Mouse (Mus musculus) brain, embryonic 14.5 days (tissue): ENCODE data around the gene Egfl7.

Experiments
- CTCF ChIP-seq: fragments of 200-500 bp; IDR thresholded peaks from 2 replicates; pipeline ENCODE4 v1.5.1; 2012; ENCODE audit warnings: inconsistent platforms, mild to moderate bottlenecking, moderate library complexity, borderline replicate concordance; ENCODE audit not compliant: insufficient read depth, insufficient read length; ENCODE audit errors: extremely low read depth
- POLR2A ChIP-seq: fragments of 200-500 bp; IDR thresholded peaks from 2 replicates; pipeline ENCODE4 v1.6.1; 2012; ENCODE audit warnings: mild to moderate bottlenecking, inconsistent platforms, borderline replicate concordance; ENCODE audit not compliant: poor library complexity, insufficient read depth, insufficient read length, severe bottlenecking; ENCODE audit errors: extremely low read depth

DNA sequence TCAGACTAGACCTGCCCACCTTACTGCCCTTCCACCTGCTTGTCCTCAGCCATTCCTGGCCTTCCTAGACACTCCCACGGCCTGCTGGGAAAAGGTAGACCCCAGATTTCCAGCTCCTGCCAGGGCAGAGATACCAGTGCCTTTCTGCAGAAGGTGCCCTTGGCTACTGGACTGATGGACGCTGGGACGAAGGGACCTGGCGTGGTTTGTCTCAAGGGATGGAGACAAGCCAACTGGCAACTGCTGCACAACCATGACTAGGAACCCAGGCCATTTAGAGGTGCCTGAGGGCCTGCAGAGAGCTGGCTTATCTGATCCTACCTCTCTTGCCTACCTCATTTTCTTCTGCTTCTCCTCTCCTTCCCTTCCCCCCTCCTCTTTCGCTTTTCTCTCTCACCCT lies 35.1 kb downstream of the Egfl7 start:
- TF ChIP-seq CTCF (no peak), POLR2A (no peak)
